In the genomic region with DNA sequence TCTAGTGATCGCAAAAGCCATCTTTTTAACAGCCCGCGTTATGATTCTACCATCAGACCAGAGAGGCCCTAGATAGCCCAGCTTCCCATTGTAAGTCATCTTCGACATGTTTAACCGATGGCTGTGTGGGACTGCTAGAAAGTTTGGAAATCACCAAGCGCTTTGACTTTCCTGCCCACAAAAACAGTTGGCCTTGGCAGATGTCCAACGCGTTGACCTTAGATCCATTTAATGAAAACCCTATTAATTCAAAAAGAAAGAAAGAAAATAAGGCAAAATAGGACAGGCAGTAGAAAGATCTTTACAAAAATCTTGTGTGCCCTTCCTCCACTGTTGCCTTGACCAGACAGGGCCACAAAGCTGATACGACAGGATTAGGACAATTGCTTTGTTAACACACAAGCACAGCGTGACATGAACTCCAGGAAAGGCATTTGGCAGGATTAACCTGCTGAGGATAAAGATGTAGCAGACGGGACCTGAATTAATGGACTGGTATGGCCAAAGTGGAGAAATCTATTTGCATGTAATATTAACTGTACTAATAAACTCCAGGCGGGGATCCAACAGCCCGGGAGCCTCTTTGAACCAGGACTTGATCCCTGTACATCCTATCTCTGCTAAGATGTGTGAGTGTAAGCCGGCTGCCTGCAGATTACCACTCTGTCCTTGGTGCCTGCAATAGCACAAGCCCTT, we compare ENCODE assay signal across 18 mouse cellular contexts.
DNase-seq lines count a peak whose midpoint lies in the region; ATAC-seq lines count a peak whose summit lies in the region.
"Had no signal": no experiment of that assay in that cellular context is flagged by ENCODE, and none has a peak within 500 bp of the region (broad histone marks: within the 10 kb centered on the region; RNA-seq: fewer than 3 reads in every experiment).

No protein-coding gene starts in this region.

- peak; percentile 42 for DNase-seq in forebrain, embryonic 14.5 days (ENCODE audit: low spot score)
- peak; percentile 34 for DNase-seq in retina, adult 2 months (ENCODE audit: low read depth, low spot score)
- DNase-seq in retina, embryonic 14.5 days (ENCODE audit: low spot score), result no peak
- DNase-seq in gonadal fat pad, adult 2 months (ENCODE audit: low read depth), result peak; percentile 67
- DNase-seq in thymus, postnatal 25 days, result no peak
- DNase-seq: B cell, adult 2 months; kidney, adult 2 months; layer of hippocampus, postnatal 36 days; lung, embryonic 14.5 days; right cerebral cortex, adult 18-20 months had no signal

- no peaks in the 10 kb centered on the region for H3K4me1 ChIP-seq in forebrain, embryonic 14.5 days (ENCODE audit: control insufficient read depth, insufficient read depth, low read length)
- 0 out of 2 replicates have a peak, but pooled peaks cover 2% of the 10 kb centered on the region for H3K4me1 ChIP-seq in forebrain, embryonic 15.5 days
- H3K4me1 ChIP-seq in kidney, embryonic 14.5 days (ENCODE audit: control insufficient read depth, insufficient read depth, low read length), result no peaks in the 10 kb centered on the region

- H3K9ac ChIP-seq in forebrain, embryonic 14.5 days (ENCODE audit: low read length), result no peak overlapping the region
- H3K9ac ChIP-seq in forebrain, embryonic 15.5 days (replicated peaks), result no peak overlapping the region
- H3K9ac ChIP-seq in kidney, embryonic 14.5 days (ENCODE audit: low read depth, low read length), result no peak overlapping the region
- H3K9ac ChIP-seq: heart, embryonic 12.5 days; lung, embryonic 14.5 days; neural tube, embryonic 13.5 days had no signal

- no peak overlapping the region for H3K4me3 ChIP-seq in forebrain, embryonic 14.5 days (ENCODE audit: low read depth, low read length)
- H3K4me3 ChIP-seq in forebrain, embryonic 15.5 days, result no peak overlapping the region
- H3K4me3 ChIP-seq in kidney, embryonic 14.5 days (ENCODE audit: low read length), result no peak overlapping the region
- H3K4me3 ChIP-seq: heart, embryonic 12.5 days; neural tube, embryonic 13.5 days had no signal

- H3K27me3 ChIP-seq in forebrain, embryonic 14.5 days (replicated peaks; ENCODE audit: control insufficient read depth, insufficient read depth, low read length), result no peaks in the 10 kb centered on the region
- no peaks in the 10 kb centered on the region for H3K27me3 ChIP-seq in forebrain, embryonic 15.5 days
- no peaks in the 10 kb centered on the region for H3K27me3 ChIP-seq in kidney, embryonic 14.5 days (ENCODE audit: control insufficient read depth, insufficient read depth, low read length)
- H3K27me3 ChIP-seq: neural tube, embryonic 13.5 days; Patski had no signal

- no peaks in the 10 kb centered on the region for H3K9me3 ChIP-seq in forebrain, embryonic 14.5 days (replicated peaks; ENCODE audit: control insufficient read depth, low read length)
- H3K9me3 ChIP-seq in forebrain, embryonic 15.5 days, result no peaks in the 10 kb centered on the region
- H3K9me3 ChIP-seq in kidney, embryonic 14.5 days (ENCODE audit: control insufficient read depth, low read length), result no peaks in the 10 kb centered on the region
- H3K9me3 ChIP-seq: heart, embryonic 12.5 days; neural tube, embryonic 13.5 days had no signal

- H3K4me2 ChIP-seq in forebrain, embryonic 14.5 days (ENCODE audit: low read length), result no peak overlapping the region
- H3K4me2 ChIP-seq in forebrain, embryonic 15.5 days (replicated peaks), result no peak overlapping the region
- H3K4me2 ChIP-seq in kidney, embryonic 14.5 days (replicated peaks; ENCODE audit: low read depth, low read length), result no peak overlapping the region
- H3K4me2 ChIP-seq: heart, embryonic 12.5 days; lung, embryonic 14.5 days; neural tube, embryonic 13.5 days had no signal

- ATAC-seq in forebrain, embryonic 14.5 days, result peak; percentile 20; the same call in 1 of the 2 replicates
- no peak for ATAC-seq in forebrain, embryonic 15.5 days (replicated peaks)
- ATAC-seq in kidney, embryonic 14.5 days (ENCODE audit: low FRiP score, low TSS enrichment), result no peak
- ATAC-seq: activated CD4-positive, CD25-positive, alpha-beta regulatory T cell, adult 4 months; forebrain, embryonic 16.5 days; Patski had no signal

- 42% methylated on average over 14 of the region's 14 CpGs for WGBS in forebrain, embryonic 14.5 days
- 44% methylated on average over 14 of the region's 14 CpGs for WGBS in forebrain, embryonic 15.5 days
- 72% methylated on average over 14 of the region's 14 CpGs for WGBS in kidney, embryonic 14.5 days

- H3K27ac ChIP-seq in forebrain, embryonic 14.5 days (ENCODE audit: low read depth, low read length), result no peak overlapping the region
- H3K27ac ChIP-seq in forebrain, embryonic 15.5 days (replicated peaks), result no peak overlapping the region
- no peak overlapping the region for H3K27ac ChIP-seq in kidney, embryonic 14.5 days (ENCODE audit: low read depth, low read length)
- H3K27ac ChIP-seq: macrophage; neural tube, embryonic 13.5 days had no signal

- no peaks in the 10 kb centered on the region for H3K36me3 ChIP-seq in forebrain, embryonic 14.5 days (ENCODE audit: control insufficient read depth, insufficient read depth, low read length)
- no peaks in the 10 kb centered on the region for H3K36me3 ChIP-seq in forebrain, embryonic 15.5 days
- no peaks in the 10 kb centered on the region for H3K36me3 ChIP-seq in kidney, embryonic 14.5 days (ENCODE audit: control insufficient read depth, insufficient read depth, low read length)
- H3K36me3 ChIP-seq: heart, embryonic 12.5 days had no signal

Comparison
In these comparisons a context has a peak if more than half of its experiments do, and no peak if none do; other contexts are left out.
1. DNase-seq: peak in forebrain, embryonic 14.5 days (single experiment), retina, adult 2 months (single experiment) and gonadal fat pad, adult 2 months (single experiment); none in retina, embryonic 14.5 days (single experiment) and thymus, postnatal 25 days (single experiment).